Mouse (Mus musculus) fibroblast of lung, adult 2 months (primary cell): Measurements from ENCODE around the gene Nlgn1.
"Not testable (repeated sequence)": the region's sequence is repeated elsewhere in the genome, so short reads cannot be mapped to it uniquely, and the experiment has no call there.

Experiments
- DNase-seq: peaks from one replicate; pipeline ENCODE4 v3.0.0-alpha.2; 2011; ENCODE audit warnings: low read depth

The Nlgn1 gene

DNA sequence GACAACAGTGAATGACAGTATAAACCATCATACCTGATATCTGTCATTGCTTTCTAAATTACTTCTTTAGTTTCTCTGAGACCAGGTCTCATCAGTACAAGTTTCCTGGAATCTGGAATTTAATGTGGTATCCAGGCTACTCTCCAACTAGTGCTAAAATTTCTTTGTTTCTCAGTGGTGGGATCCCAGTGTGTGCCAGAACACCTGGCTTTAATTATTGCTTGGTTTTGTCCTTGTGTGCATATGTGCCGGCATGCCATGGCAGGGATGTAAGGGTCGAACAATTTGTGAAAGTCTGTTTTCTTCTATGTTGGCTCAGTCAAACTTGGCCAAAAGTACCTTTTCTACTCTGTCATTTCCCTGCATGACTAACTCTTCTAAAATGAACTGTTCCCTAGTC, 703.1 kb downstream of the Nlgn1 start:
- no peak for DNase-seq

GRCm38 (mm10) chr3:25606597-25606996, 725.7 kb downstream of the Nlgn1 start:
- DNase-seq: no peak

- no peak for DNase-seq
Measured at GRCm38 (mm10) chr3:25597513-25597912, 734.7 kb downstream of the Nlgn1 start.

- no peak for DNase-seq
Measured at GRCm38 (mm10) chr3:25575526-25575925, 756.7 kb downstream of the Nlgn1 start.

DNA sequence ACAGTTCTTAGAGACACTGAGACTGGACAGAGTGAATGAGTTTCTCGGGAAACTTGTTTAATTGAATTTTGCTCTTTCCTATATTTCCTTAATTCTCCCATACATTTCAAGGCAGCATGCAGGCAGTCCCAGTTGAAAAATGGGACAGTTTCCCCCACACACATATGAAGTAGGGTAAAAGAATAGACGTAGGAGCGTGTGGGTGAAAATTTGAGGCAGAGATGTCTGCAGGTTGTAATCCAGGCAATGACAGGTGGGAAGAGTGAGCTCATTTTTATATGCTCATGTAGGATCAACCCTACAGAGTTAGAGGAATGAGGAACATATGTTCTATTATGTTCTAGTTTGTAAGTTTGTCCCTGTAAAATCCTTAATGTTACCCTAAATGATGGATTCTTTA, 757.4 kb downstream of the Nlgn1 start:
- no peak for DNase-seq

DNA sequence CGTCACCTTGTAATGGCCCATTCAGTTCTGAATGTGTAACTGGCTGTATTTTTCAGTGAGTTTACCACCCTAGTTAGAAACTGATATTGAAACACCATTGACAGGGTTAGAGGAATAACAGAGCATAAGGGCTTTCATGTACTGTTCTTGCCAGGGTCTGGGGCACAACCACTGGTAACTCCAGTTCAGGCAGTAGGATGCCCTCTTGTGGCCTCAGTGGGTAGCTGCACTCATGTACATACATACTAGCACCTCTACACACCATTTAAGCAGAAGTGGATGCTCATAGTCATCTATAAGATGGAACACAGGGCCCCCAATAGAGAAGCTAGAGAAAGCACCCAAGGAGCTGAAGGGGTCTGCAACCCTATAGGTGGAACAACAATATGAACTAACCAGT, 773.7 kb downstream of the Nlgn1 start:
- DNase-seq: not testable (repeated sequence)

DNA sequence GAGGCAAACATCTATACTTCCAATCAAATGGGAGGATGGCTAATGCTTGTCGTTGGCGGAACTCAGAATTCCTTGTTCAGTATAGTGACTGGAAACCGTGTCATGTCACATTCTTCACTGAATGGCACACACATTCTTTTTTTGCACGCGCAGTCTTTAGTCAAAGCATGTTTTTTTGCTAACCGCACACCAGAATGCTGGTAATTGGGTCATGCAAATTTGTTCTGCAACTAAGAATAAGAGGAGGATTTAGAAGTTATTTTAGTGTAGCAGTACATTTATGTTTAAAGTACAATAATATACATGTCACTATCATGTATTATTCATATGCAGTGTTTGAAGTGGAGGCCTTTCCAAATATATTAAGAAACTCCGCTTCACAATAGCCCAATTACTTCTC, 783.2 kb downstream of the Nlgn1 start:
- not testable (repeated sequence) for DNase-seq

DNA sequence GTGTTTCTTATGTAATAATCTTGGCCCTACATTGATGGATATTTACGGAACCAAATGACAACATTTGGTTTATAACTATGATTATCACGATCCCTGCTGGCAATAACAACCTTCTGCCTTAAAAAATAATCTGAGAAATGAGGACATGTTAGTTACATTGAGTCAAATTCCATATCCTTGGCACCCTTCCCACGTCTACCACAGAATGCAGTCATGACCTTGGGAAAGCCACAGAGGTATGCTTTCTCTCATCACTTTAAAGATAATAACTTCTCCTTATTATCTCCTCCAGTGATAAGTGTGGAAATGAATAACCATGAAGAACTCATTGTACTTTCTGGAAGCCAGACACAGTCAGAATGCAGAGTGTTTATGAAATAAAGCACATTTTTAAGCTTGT, 808.0 kb downstream of the Nlgn1 start:
- not testable (repeated sequence) for DNase-seq

DNA sequence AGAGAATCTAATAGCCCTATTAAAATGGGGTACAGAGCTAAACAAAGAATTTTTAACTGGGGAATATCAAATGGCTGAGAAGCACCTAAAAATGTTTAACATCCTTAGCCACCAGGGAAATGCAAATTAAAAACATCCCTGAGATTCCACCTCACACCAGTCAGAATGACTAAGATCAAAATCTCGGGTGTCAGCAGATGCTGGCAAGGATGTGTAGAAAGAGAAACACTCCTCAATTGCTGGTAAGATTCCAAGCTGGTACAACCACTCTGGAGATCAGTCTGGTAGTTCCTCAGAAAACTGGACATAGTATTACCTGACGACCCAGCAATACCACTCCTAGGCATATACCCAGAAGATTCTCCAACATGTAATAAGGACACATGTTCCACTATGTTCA, 869.2 kb downstream of the Nlgn1 start:
- no peak for DNase-seq

GRCm38 (mm10) chr3:25456250-25456860, 875.9 kb downstream of the Nlgn1 start:
- DNase-seq: no peak

DNA sequence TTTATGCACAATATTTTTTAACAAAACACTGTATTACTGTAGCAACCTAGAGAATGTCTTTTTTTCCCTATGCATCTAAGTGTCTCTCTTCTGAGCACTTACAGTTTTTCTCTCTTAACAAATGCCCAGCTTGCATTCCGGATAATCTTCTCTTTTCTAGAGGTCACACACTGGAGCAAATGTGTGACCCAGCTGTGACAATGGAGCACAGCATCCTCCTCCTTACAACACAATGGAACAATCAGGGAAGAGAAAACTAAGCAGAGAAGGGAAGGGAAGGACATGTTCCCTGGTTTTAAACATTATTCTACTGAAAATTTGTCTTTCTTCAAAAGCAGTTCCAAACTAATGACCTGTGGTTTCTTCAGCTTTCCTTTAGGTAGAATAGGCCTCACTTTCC, 879.9 kb downstream of the Nlgn1 start:
- no peak for DNase-seq

DNA sequence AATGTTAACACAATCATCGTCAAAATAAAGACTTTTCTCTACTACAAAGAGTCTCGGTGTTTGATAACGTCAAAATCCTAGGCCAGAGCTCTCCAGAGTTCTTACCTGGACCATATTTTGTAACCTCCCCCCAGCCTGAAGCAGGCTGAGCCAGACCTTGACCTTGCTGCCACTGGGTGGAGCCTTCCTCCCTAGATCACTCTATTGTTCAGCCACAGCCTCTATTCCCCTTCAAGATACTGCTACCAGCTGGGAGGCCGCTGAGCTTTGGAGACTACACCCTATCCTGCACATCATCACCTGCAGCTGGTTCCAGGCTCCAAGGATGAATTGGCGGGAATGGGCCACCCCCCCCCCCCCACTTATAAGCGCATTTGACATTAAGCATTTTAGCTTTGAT, 881.8 kb downstream of the Nlgn1 start:
- DNase-seq: no peak

DNA sequence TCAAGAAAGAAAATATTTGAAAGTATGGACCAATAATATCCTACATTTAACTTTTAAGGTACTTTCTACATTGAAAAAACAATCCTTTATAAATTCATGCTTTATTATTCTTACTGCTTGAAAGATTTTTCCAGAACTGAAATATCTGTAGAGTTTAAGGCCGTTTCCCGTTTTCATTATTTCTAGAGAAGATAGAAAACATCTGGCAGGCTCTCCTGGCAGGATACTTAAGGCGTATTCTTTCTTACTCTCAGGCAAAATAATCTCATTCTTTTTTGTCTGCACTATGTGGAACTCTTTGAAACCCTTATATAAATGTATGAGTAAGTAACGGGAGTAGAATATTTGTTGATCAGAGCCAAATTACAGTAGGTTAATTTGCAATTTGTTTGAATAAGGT, 882.9 kb downstream of the Nlgn1 start:
- no peak for DNase-seq

GRCm38 (mm10) chr3:25447181-25447580, 885.1 kb downstream of the Nlgn1 start:
- no peak for DNase-seq

DNA sequence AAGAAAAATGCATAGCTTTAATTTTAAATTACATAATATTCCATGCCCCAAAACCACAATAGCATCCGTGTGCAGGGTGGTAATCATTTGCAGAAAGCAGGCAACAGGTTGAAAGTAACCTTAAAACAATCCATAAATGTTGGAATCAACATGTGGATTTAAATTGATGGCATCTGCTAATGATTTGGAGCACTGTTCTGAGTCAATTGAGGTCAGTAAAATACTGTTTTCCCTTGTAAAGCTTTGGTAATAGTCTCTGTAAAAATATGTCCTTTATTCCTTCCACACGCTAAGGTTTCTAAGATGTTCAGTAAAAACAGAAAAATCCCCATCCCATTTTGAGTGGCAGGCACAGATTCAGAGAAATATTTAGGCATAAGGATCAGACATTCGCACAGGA, 888.6 kb downstream of the Nlgn1 start:
- DNase-seq: no peak

DNA sequence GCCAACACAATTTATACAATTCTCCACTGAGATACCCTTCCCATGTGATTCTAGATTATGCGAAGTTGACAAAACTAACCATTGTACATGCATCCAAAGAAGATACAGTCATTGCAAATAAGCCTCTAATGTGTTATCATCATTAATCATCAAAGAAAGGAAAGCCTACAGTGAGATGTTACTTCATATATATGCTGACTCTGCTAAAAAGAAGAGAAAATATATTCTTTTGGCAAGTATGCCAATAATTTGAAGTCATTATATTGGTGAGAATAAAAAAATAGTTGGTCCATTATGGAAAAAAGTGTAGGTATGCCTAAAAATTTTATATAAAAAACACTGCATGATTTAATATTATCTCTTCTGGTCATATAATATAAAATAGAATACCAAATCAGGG, 889.6 kb downstream of the Nlgn1 start:
- DNase-seq: no peak

GRCm38 (mm10) chr3:25426931-25427330, 905.3 kb downstream of the Nlgn1 start:
- no peak for DNase-seq

- no peak for DNase-seq
Measured at GRCm38 (mm10) chr3:25412003-25412402, 920.3 kb downstream of the Nlgn1 start.
